ENCODE assay signal across 25 mouse cellular contexts in genomic region chr2:170706488-170706887, GRCm38 (mm10). TPM values are rescaled to one million over a fixed set of nuclear protein-coding genes. Genes with fewer than 3 reads are reported as not detected.
A peak's percentile ranks its signal among the peaks of the same experiment; 100 is the strongest.
DNase-seq lines count a peak whose midpoint lies in the region; ATAC-seq lines count a peak whose summit lies in the region.
"Had no signal": no experiment of that assay in that cellular context is flagged by ENCODE, and none has a peak within 500 bp of the region (broad histone marks: within the 10 kb centered on the region; RNA-seq: fewer than 3 reads in every experiment).

No protein-coding gene starts in this region.

- H3K4me1 ChIP-seq in forebrain, embryonic 10.5 days: peaks cover 5% of the 10 kb centered on the region; the same call in 1 of the 2 replicates
- no peaks in the 10 kb centered on the region for H3K4me1 ChIP-seq in forebrain, embryonic 15.5 days
- no peaks in the 10 kb centered on the region for H3K4me1 ChIP-seq in heart, embryonic 10.5 days
- no peaks in the 10 kb centered on the region for H3K4me1 ChIP-seq in heart, embryonic 11.5 days (ENCODE audit: control insufficient read depth, insufficient read depth, low read length)
- no peaks in the 10 kb centered on the region for H3K4me1 ChIP-seq in midbrain, embryonic 11.5 days (ENCODE audit: control insufficient read depth, insufficient read depth, low read length)
- H3K4me1 ChIP-seq in midbrain, embryonic 10.5 days: no peaks in the 10 kb centered on the region
- H3K4me1 ChIP-seq: embryonic facial prominence, embryonic 12.5 days; forebrain, embryonic 12.5 days had no signal

- 92% methylated on average over 4 of the region's 4 CpGs for WGBS in forebrain, embryonic 10.5 days
- 96% methylated on average over 4 of the region's 4 CpGs for WGBS in forebrain, embryonic 15.5 days
- 88% methylated on average over 4 of the region's 4 CpGs for WGBS in heart, embryonic 10.5 days
- 83% methylated on average over 4 of the region's 4 CpGs for WGBS in heart, embryonic 11.5 days (ENCODE audit: insufficient replicate concordance)
- WGBS in midbrain, embryonic 11.5 days: 89% methylated on average over 4 of the region's 4 CpGs
- whole genome bisulfite sequencing in midbrain, embryonic 10.5 days: 86% methylated on average over 4 of the region's 4 CpGs

- H3K4me3 ChIP-seq in forebrain, embryonic 10.5 days: no peak overlapping the region
- H3K4me3 ChIP-seq in forebrain, embryonic 15.5 days: no peak overlapping the region
- H3K4me3 ChIP-seq in heart, embryonic 10.5 days: no peak overlapping the region
- no peak overlapping the region for H3K4me3 ChIP-seq in heart, embryonic 11.5 days (ENCODE audit: low read depth, low read length)
- H3K4me3 ChIP-seq in midbrain, embryonic 11.5 days (ENCODE audit: low read depth, low read length): no peak overlapping the region
- no peak overlapping the region for H3K4me3 ChIP-seq in midbrain, embryonic 10.5 days
- H3K4me3 ChIP-seq: embryonic facial prominence, embryonic 10.5 days; embryonic facial prominence, embryonic 12.5 days; forebrain, embryonic 12.5 days had no signal

- no peak overlapping the region for H3K9ac ChIP-seq in forebrain, embryonic 15.5 days (replicated peaks)
- no peak overlapping the region for H3K9ac ChIP-seq in heart, embryonic 11.5 days (ENCODE audit: low read depth, low read length)
- no peak overlapping the region for H3K9ac ChIP-seq in midbrain, embryonic 11.5 days (ENCODE audit: low read length)
- H3K9ac ChIP-seq: embryonic facial prominence, embryonic 12.5 days; forebrain, embryonic 12.5 days; forebrain, postnatal 0 days had no signal

- ATAC-seq in forebrain, embryonic 15.5 days (replicated peaks): no peak
- ATAC-seq in heart, embryonic 11.5 days (replicated peaks; ENCODE audit: insufficient number of reproducible peaks, low FRiP score, low TSS enrichment): no peak
- ATAC-seq in midbrain, embryonic 11.5 days (ENCODE audit: low FRiP score): no peak
- ATAC-seq: activated CD4-positive, CD25-positive, alpha-beta regulatory T cell, adult 4 months; CD4-positive, CD25-positive, alpha-beta regulatory T cell, adult 4 months; forebrain, embryonic 14.5 days; forebrain, postnatal 0 days; Patski had no signal

- no peaks in the 10 kb centered on the region for H3K27me3 ChIP-seq in forebrain, embryonic 10.5 days (ENCODE audit: poor library complexity, severe bottlenecking)
- H3K27me3 ChIP-seq in forebrain, embryonic 15.5 days: no peaks in the 10 kb centered on the region
- H3K27me3 ChIP-seq in heart, embryonic 10.5 days (ENCODE audit: insufficient read depth, poor library complexity, severe bottlenecking): no peaks in the 10 kb centered on the region
- H3K27me3 ChIP-seq in heart, embryonic 11.5 days (ENCODE audit: control insufficient read depth, insufficient read depth, low read length): no peaks in the 10 kb centered on the region
- no peaks in the 10 kb centered on the region for H3K27me3 ChIP-seq in midbrain, embryonic 11.5 days (ENCODE audit: control insufficient read depth, insufficient read depth, low read length)
- no peaks in the 10 kb centered on the region for H3K27me3 ChIP-seq in midbrain, embryonic 10.5 days (ENCODE audit: low read depth, poor library complexity, severe bottlenecking)
- H3K27me3 ChIP-seq: CH12.LX; embryonic facial prominence, embryonic 12.5 days; forebrain, embryonic 12.5 days; Patski had no signal

- H3K9me3 ChIP-seq in forebrain, embryonic 10.5 days: no peaks in the 10 kb centered on the region; the same call in 1 of the 2 replicates
- H3K9me3 ChIP-seq in forebrain, embryonic 15.5 days: no peaks in the 10 kb centered on the region
- no peaks in the 10 kb centered on the region for H3K9me3 ChIP-seq in heart, embryonic 10.5 days
- no peaks in the 10 kb centered on the region; the same call in 1 of the 2 replicates for H3K9me3 ChIP-seq in heart, embryonic 11.5 days (replicated peaks; ENCODE audit: control insufficient read depth, low read length)
- no peaks in the 10 kb centered on the region for H3K9me3 ChIP-seq in midbrain, embryonic 11.5 days (ENCODE audit: control insufficient read depth, low read length)
- no peaks in the 10 kb centered on the region for H3K9me3 ChIP-seq in midbrain, embryonic 10.5 days (replicated peaks)
- H3K9me3 ChIP-seq: embryonic facial prominence, embryonic 10.5 days; embryonic facial prominence, embryonic 12.5 days; forebrain, embryonic 12.5 days had no signal

- peak; percentile 12 for DNase-seq in forebrain, embryonic 10.5 days (ENCODE audit: extremely low spot score, low spot score)
- DNase-seq in heart, embryonic 10.5 days (ENCODE audit: low spot score): peak; percentile 58
- DNase-seq in midbrain, embryonic 11.5 days (ENCODE audit: low spot score, missing footprints): peak; percentile 53
- DNase-seq in midbrain, embryonic 10.5 days (ENCODE audit: low spot score): no peak
- DNase-seq: adrenal gland, adult 8-10 months; adrenal gland, postnatal 14 days; adrenal gland, postnatal 36 days; B cell, adult 2 months; cerebellum, adult 11-12 months; cerebellum, adult 2 months; cerebellum, adult 9-10 months; cerebellum, postnatal 10 days; cerebellum, postnatal 25 days; forebrain, postnatal 0 days had no signal

- no peak overlapping the region for H3K27ac ChIP-seq in forebrain, embryonic 10.5 days
- no peak overlapping the region for H3K27ac ChIP-seq in forebrain, embryonic 15.5 days (replicated peaks)
- no peak overlapping the region for H3K27ac ChIP-seq in heart, embryonic 10.5 days
- no peak overlapping the region for H3K27ac ChIP-seq in heart, embryonic 11.5 days (ENCODE audit: low read depth, low read length)
- no peak overlapping the region for H3K27ac ChIP-seq in midbrain, embryonic 11.5 days (ENCODE audit: low read depth, low read length)
- H3K27ac ChIP-seq in midbrain, embryonic 10.5 days (replicated peaks): no peak overlapping the region
- H3K27ac ChIP-seq: embryonic facial prominence, embryonic 10.5 days; embryonic facial prominence, embryonic 12.5 days; forebrain, embryonic 12.5 days had no signal

- H3K4me2 ChIP-seq in forebrain, embryonic 15.5 days (replicated peaks): no peak overlapping the region
- no peak overlapping the region for H3K4me2 ChIP-seq in heart, embryonic 11.5 days
- no peak overlapping the region for H3K4me2 ChIP-seq in midbrain, embryonic 11.5 days
- H3K4me2 ChIP-seq: embryonic facial prominence, embryonic 12.5 days; forebrain, embryonic 12.5 days had no signal

- no peaks in the 10 kb centered on the region for H3K36me3 ChIP-seq in forebrain, embryonic 10.5 days (replicated peaks)
- H3K36me3 ChIP-seq in forebrain, embryonic 15.5 days: no peaks in the 10 kb centered on the region
- H3K36me3 ChIP-seq in heart, embryonic 10.5 days: no peaks in the 10 kb centered on the region
- H3K36me3 ChIP-seq in heart, embryonic 11.5 days (ENCODE audit: control insufficient read depth, insufficient read depth, low read length): no peaks in the 10 kb centered on the region
- H3K36me3 ChIP-seq in midbrain, embryonic 11.5 days (ENCODE audit: control insufficient read depth, insufficient read depth, low read length): no peaks in the 10 kb centered on the region
- H3K36me3 ChIP-seq in midbrain, embryonic 10.5 days: no peaks in the 10 kb centered on the region
- H3K36me3 ChIP-seq: embryonic facial prominence, embryonic 10.5 days; embryonic facial prominence, embryonic 12.5 days; forebrain, embryonic 12.5 days; G1E had no signal

RNA-seq across cellular contexts. Expression of gene Dok5, which starts 25.1 kb away (rescaled TPM):
- 4.6 and 6.1 TPM in 2 replicates for polyA plus RNA-seq in forebrain, embryonic 10.5 days (2016; fragmentation: Nextera tagmentation; extraction: Ambion mirVana)
- 73.9 and 76.7 TPM in 2 replicates for polyA plus RNA-seq in forebrain, embryonic 15.5 days (2015; fragmentation: Nextera tagmentation; extraction: Ambion mirVana)
- polyA plus RNA-seq in heart, embryonic 10.5 days (2016; fragmentation: Nextera tagmentation; extraction: Ambion mirVana): 6.9 and 7.9 TPM in 2 replicates
- 6.9 and 7.8 TPM in 2 replicates for polyA plus RNA-seq in heart, embryonic 11.5 days (2014; fragmentation: Nextera tagmentation; extraction: Ambion mirVana)
- 19.5 and 21.2 TPM in 2 replicates for polyA plus RNA-seq in midbrain, embryonic 11.5 days (2014; fragmentation: Nextera tagmentation; extraction: Ambion mirVana)
- 12.4 and 17.8 TPM in 2 replicates for polyA plus RNA-seq in midbrain, embryonic 10.5 days (2016; fragmentation: Nextera tagmentation; extraction: Ambion mirVana)
- polyA plus RNA-seq: activated CD4-positive, CD25-positive, alpha-beta regulatory T cell, adult 4 months; CD4-positive, CD25-positive, alpha-beta regulatory T cell, adult 4 months; G1E; Patski had no signal
